Mouse (Mus musculus): Measurements from ENCODE around the gene Auh.

Gene Auh

DNA sequence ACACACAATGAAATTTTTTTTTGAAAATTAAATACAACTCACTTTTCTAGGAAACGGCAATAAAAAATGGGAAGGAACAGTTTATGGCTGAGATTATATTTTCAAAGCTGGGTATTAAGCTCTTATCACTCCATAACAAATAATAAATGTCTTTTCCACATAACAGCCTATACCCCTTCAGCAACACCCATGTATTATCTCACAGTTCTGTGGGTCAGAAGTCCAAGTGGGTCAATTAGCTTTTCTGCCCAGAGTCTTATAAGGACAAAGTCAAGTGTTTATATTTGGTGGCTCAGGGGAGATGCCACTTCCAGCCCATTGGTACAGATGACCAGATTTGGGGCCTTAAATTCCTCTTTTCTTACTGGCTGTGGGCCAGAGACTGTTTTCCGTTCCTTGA lies 129.4 kb downstream of the Auh start:
- DNase-seq (ENCODE audit: low spot score), result no peak

DNA sequence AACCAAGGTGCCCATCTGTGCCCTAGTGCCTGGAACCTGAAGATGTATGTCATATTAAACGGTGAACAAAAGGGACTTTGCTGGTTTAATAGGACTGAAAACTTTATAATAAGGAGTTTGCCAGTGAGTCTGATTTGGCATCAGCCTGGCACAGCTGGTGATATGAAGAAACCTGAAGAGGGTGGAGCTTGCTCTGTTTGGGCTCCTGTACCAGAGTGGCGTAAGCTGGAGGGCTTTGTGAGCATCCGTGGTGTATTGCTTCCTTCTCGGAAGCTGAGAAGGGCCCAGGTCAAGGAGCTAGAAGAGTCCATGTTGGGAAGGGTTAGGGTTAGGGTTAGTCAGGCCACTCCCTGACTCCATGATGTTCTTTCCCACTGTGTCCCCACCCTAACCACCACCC lies 135.2 kb downstream of the Auh start:
- no peak for DNase-seq (ENCODE audit: low spot score)

- DNase-seq (ENCODE audit: low spot score), result no peak
These were observed 136.0 kb downstream of the Auh start for GRCm38 (mm10) chr13:52793434-52793989.

DNA sequence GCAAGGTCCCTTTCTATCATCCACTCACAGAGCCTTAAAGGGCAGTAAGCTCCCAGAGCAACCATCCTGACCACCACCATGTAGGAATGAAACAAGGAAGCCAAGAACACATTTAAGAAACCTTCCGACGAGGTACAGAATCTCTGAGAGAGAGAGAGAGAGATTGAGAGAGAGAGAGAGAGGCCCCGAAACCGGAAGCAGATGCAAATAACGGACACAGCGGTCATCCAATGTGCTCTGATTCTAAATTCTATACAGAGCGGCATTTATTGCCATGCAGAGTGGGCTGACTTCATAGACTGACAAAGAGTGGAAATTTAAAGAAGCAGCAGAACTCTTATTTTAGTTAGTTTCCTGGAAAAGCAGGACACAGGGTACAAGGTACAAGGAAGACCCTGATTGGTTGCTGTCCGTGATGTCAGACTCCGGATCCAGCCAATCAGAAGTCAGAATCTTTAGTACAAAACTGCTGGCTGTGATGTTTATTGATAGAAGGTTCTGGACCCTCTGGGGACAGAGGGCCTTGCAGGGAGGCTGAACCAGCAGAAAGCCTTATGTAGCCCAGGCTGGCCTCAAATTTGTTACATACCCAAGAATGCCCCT lies 137.1 kb downstream of the Auh start:
- no peak for DNase-seq (ENCODE audit: low spot score)

- DNase-seq (ENCODE audit: low spot score), result no peak
These were observed 138.6 kb downstream of the Auh start for GRCm38 (mm10) chr13:52790894-52791293.

Data from c-Kit-positive CD71-positive TER-119-positive erythroid progenitor cells, embryonic 14.5 days (primary cell).